Mouse (Mus musculus) heart, embryonic 10.5 days (tissue): ENCODE measurements around the gene Pld1. TPM values are rescaled to one million over a fixed set of nuclear protein-coding genes. Genes with fewer than 3 reads are reported as not detected.
A peak's percentile ranks its signal among the peaks of the same experiment; 100 is the strongest.

Experiments used
- DNase-seq: peaks from one replicate; pipeline ENCODE4 v3.0.0-alpha.2; 2017; ENCODE audit warnings: low spot score
- H3K27ac ChIP-seq: fragments of 300-500 bp; sonication (generic); 2 replicates; pipeline ENCODE4 v1.5.1; 2016; ENCODE audit warnings: mild to moderate bottlenecking
- H3K27me3 ChIP-seq: fragments of 300-500 bp; sonication (generic); 2 replicates; pipeline ENCODE4 v1.6.1; 2016; ENCODE audit warnings: mild to moderate bottlenecking; ENCODE audit not compliant: poor library complexity, insufficient read depth, severe bottlenecking
- H3K36me3 ChIP-seq: fragments of 300-500 bp; sonication (generic); 2 replicates; pipeline ENCODE4 v1.6.1; 2016; ENCODE audit warnings: mild to moderate bottlenecking, moderate library complexity
- H3K4me1 ChIP-seq: fragments of 300-500 bp; sonication (generic); 2 replicates; pipeline ENCODE4 v1.6.1; 2016; ENCODE audit warnings: mild to moderate bottlenecking
- H3K4me3 ChIP-seq: fragments of 300-500 bp; sonication (generic); 2 replicates; pipeline ENCODE4 v1.5.1; 2016; ENCODE audit warnings: mild to moderate bottlenecking, moderate library complexity
- H3K9me3 ChIP-seq: fragments of 300-500 bp; sonication (generic); 2 replicates; pipeline ENCODE4 v1.6.1; 2016; ENCODE audit warnings: mild to moderate bottlenecking, moderate library complexity
- WGBS: fragments of 180-500 bp; shearing (Covaris S2); methylation state at CpG from one replicate; pipeline ENCODE4 v1.1.7; 2016; 5-methylcytosine and 5-hydroxymethylcytosine counted together
- polyA plus RNA-seq: library from polyadenylated mRNA; unstranded; fragments of >200 nt; fragmentation: Nextera tagmentation; extraction: Ambion mirVana; gene quantifications from 2 replicates; pipeline ENCODE4 v1.2.1, GENCODE M21; 2016

Pld1 gene
- polyA plus RNA-seq, 1 experiment from 2014 or later = 5.7 TPM

DNA sequence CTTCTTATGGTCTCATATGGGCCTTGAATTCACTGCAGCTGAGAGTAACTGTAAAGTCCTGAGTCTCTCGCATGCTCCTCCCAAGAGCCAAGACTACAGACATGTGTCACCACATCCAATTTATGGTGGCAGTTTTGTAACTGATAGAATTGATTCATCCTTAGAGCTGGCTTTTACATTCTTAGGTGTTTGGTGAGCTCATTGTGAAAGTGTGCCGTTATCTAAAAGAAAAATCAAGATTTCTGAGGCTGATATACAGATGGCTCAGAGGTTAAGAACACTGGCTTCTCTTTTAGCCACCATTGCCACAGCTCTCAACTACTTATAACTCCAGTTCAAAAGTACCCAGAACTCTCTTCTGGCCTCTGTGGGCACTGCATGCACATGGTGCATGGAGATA, 12.2 kb downstream of the Pld1 start:
- no peak overlapping the region for H3K27ac ChIP-seq
- no peaks in the 10 kb centered on the region for H3K4me1 ChIP-seq
- H3K27me3 ChIP-seq = no peaks in the 10 kb centered on the region
- DNase-seq = no peak
- H3K9me3 ChIP-seq = no peaks in the 10 kb centered on the region
- WGBS = 86% methylated on average over 2 of the region's 2 CpGs
- H3K36me3 ChIP-seq = peaks cover 3% of the 10 kb centered on the region; the same call in 1 of the 2 replicates
- H3K4me3 ChIP-seq = no peak overlapping the region

- H3K4me1 ChIP-seq = no peaks in the 10 kb centered on the region
- no peak for DNase-seq
- no peaks in the 10 kb centered on the region for H3K9me3 ChIP-seq
- 75% methylated on average over 4 of the region's 4 CpGs for WGBS
- H3K4me3 ChIP-seq = no peak overlapping the region
- H3K36me3 ChIP-seq = peaks cover 7% of the 10 kb centered on the region; the same call in 1 of the 2 replicates
- no peak overlapping the region for H3K27ac ChIP-seq
- H3K27me3 ChIP-seq = no peaks in the 10 kb centered on the region
These were observed 13.2 kb downstream of the Pld1 start for GRCm38 (mm10) chr3:27951721-27952120.

- no peak overlapping the region for H3K4me3 ChIP-seq
- H3K9me3 ChIP-seq = no peaks in the 10 kb centered on the region
- no peak for DNase-seq
- H3K27me3 ChIP-seq = no peaks in the 10 kb centered on the region
- H3K27ac ChIP-seq = no peak overlapping the region
- WGBS = 70% methylated on average over 1 of the region's 1 CpGs
- H3K4me1 ChIP-seq = no peaks in the 10 kb centered on the region
- peaks cover 7% of the 10 kb centered on the region; the same call in 1 of the 2 replicates for H3K36me3 ChIP-seq
These were observed 17.5 kb downstream of the Pld1 start for GRCm38 (mm10) chr3:27956006-27956405.

- no peak for DNase-seq
- WGBS = 86% methylated on average over 6 of the region's 6 CpGs
- H3K9me3 ChIP-seq = no peaks in the 10 kb centered on the region
These were observed 20.7 kb downstream of the Pld1 start for GRCm38 (mm10) chr3:27959221-27959620.

GRCm38 (mm10) chr3:27961162-27961561, 22.7 kb downstream of the Pld1 start:
- Histone ChIP-seq H3K9me3 (no peaks in the 10 kb centered on the region), H3K4me3 (no peak overlapping the region), H3K36me3 (no peaks in the 10 kb centered on the region), H3K27me3 (no peaks in the 10 kb centered on the region), H3K4me1 (peaks cover 7% of the 10 kb centered on the region), H3K27ac (no peak overlapping the region)
- DNase-seq = no peak
- WGBS = 73% methylated on average over 3 of the region's 3 CpGs

More at GRCm38 (mm10) chr3:27959221-27959620, 20.7 kb downstream of the Pld1 start:
- no peaks in the 10 kb centered on the region for H3K27me3 ChIP-seq
- no peak overlapping the region for H3K4me3 ChIP-seq
- peaks cover 6% of the 10 kb centered on the region for H3K4me1 ChIP-seq
- H3K36me3 ChIP-seq = 0 out of 2 replicates have a peak, but pooled peaks cover 3% of the 10 kb centered on the region
- no peak overlapping the region for H3K27ac ChIP-seq

DNA sequence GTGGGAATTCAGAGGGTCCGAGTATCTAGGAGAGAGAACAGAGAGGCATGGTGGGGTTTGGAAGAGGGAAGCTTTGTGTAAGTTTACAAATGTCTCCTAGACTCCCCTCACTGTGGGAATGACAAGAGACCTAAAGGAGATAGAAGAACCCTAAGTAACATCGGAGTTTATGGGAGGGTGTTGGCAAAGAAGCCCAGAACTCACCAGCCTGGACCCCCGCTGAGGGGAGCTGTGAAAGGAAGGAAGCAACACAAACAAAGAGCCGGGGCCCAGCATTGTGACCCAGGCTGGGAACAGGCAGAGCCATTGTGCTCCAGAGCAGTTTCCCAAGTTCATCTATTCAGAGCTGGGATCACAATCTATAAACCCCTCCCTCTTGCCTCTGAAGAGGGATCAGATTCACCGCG, 25.3 kb downstream of the Pld1 start:
- Histone ChIP-seq H3K36me3 (no peaks in the 10 kb centered on the region), H3K4me1 (peaks cover 7% of the 10 kb centered on the region), H3K27ac (no peak overlapping the region; the same call in 1 of the 2 replicates), H3K4me3 (no peak overlapping the region), H3K9me3 (no peaks in the 10 kb centered on the region), H3K27me3 (no peaks in the 10 kb centered on the region)
- WGBS = 34% methylated on average over 6 of the region's 6 CpGs
- DNase-seq = no peak

DNA sequence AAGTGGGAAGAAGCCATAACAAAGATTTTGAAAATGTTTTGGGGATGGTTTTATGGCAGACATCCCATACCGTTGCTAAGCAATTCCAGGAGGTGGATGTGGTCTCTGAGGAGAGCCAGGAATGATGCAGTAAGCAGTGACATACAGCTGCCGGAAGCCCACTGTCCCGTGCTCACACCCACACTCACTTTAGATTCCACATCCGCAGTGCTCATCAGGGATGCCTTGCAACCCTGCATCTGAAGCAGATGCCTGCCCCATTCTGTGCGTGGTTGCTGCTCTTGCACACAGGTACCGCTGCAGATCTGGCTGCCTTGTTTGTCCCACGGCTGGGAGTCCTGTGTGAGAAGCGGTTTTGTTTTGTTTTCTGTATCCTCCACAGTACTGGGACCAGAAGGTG, 30.2 kb downstream of the Pld1 start:
- Histone ChIP-seq H3K27ac (no peak overlapping the region), H3K4me3 (no peak overlapping the region), H3K9me3 (no peaks in the 10 kb centered on the region), H3K4me1 (peaks cover 6% of the 10 kb centered on the region), H3K27me3 (no peaks in the 10 kb centered on the region), H3K36me3 (no peaks in the 10 kb centered on the region)
- DNase-seq = no peak
- 82% methylated on average over 8 of the region's 8 CpGs for WGBS

DNA sequence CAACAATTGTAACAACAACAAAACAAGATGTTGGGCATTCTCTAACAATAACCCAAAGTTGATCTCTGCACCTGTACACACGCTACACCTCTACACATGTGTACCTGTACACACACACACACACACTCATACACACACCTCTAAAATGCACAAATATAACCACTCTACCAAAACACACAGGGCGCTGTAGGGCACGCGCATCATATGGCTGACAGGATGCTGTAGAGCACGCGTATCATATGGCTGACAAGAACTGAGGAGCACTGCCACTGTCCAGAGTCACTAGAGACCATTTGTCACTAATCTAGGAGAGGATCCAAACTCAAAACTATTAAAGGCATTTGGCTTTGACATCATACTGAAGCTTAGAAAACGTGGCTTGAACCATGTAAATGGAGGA, 35.4 kb downstream of the Pld1 start:
- no peaks in the 10 kb centered on the region for H3K36me3 ChIP-seq
- H3K27me3 ChIP-seq = no peaks in the 10 kb centered on the region
- WGBS = 90% methylated on average over 7 of the region's 7 CpGs

GRCm38 (mm10) chr3:27974981-27975380, 36.5 kb downstream of the Pld1 start:
- Histone ChIP-seq H3K27me3 (no peaks in the 10 kb centered on the region), H3K27ac (no peak overlapping the region), H3K36me3 (no peaks in the 10 kb centered on the region), H3K4me1 (no peaks in the 10 kb centered on the region), H3K9me3 (no peaks in the 10 kb centered on the region), H3K4me3 (no peak overlapping the region)
- WGBS = 91% methylated on average over 3 of the region's 3 CpGs
- no peak for DNase-seq

More for the DNA sequence above, 35.4 kb downstream of the Pld1 start:
- DNase-seq = peak; percentile 56
- H3K9me3 ChIP-seq = no peaks in the 10 kb centered on the region
- H3K27ac ChIP-seq = no peak overlapping the region
- H3K4me1 ChIP-seq = no peaks in the 10 kb centered on the region
- H3K4me3 ChIP-seq = no peak overlapping the region

DNA sequence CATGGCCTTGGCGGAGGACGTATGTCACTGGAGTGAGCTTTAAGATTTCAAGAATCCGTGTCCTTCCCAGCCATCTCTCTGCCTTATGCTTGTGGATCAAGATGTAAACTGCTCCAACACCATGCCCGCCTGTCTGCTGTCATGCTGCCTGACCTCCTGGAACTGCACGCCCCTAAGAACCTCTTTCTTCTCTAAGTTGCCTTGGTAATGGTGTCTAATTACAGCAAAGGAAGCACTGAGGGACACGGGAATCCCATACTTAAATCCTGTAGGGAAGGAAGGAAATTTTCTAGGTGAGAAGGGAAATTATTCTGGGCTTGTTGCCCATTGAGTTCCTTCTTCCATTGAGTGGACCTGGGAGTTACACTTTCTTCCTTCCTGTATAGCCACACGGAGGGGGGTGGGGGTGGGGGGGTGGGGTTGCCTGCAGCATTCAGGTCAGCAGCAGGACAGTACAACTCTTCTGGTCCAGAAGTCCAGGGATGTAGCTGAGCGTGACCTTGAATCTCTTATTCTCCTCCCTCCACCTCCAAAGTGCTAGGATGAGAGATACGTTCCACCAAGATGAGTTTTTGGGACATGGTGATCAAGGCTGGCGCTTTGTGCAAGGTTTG, 38.5 kb downstream of the Pld1 start:
- DNase-seq = no peak
- H3K9me3 ChIP-seq = no peaks in the 10 kb centered on the region
- no peak overlapping the region for H3K4me3 ChIP-seq
- 76% methylated on average over 10 of the region's 10 CpGs for WGBS
- H3K4me1 ChIP-seq = no peaks in the 10 kb centered on the region
- H3K27me3 ChIP-seq = no peaks in the 10 kb centered on the region
- H3K27ac ChIP-seq = no peak overlapping the region
- H3K36me3 ChIP-seq = no peaks in the 10 kb centered on the region

DNA sequence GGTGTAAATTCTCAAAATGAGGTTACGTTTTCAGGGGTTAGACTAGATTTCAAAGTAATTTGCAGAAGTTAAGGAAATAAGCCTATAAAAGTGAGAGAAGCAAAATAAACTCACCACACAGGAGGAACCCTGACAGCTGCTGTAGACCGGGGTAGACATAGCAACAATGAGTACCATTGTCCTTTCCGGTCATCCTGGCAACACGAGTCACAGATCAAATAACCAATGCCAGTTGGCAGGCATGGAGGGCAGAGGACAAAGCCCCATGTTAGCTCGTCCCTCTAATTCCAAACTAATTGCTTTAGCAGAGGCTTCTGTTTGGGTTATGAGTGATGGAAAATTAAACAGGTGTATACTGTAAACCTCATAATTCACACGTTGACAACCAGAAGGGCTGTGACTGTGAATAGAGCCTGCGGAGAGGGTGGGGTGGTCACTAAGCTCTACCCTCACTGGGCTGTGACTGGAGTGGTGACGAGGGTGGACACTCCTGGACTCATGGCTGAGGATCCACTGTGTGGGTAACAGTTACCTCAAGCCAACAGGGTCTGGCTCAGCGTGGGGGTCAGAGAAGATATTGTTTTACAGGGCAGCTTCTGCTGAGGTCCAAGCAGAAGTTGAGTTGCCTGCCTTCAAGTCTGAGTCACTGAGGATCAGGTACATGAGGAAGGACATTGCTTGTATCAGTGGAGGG, 39.7 kb downstream of the Pld1 start:
- Histone ChIP-seq H3K27ac (no peak overlapping the region), H3K4me1 (no peaks in the 10 kb centered on the region), H3K27me3 (no peaks in the 10 kb centered on the region), H3K9me3 (no peaks in the 10 kb centered on the region), H3K4me3 (no peak overlapping the region), H3K36me3 (no peaks in the 10 kb centered on the region)
- DNase-seq = peak; percentile 33
- 83% methylated on average over 9 of the region's 9 CpGs for WGBS

GRCm38 (mm10) chr3:27981591-27981990, 43.1 kb downstream of the Pld1 start:
- Histone ChIP-seq H3K36me3 (no peaks in the 10 kb centered on the region), H3K4me1 (no peaks in the 10 kb centered on the region), H3K27me3 (no peaks in the 10 kb centered on the region), H3K9me3 (no peaks in the 10 kb centered on the region), H3K27ac (no peak overlapping the region), H3K4me3 (no peak overlapping the region)
- DNase-seq = no peak
- 64% methylated on average over 4 of the region's 4 CpGs for WGBS

- H3K4me1 ChIP-seq = no peaks in the 10 kb centered on the region; the same call in 1 of the 2 replicates
- no peak overlapping the region for H3K27ac ChIP-seq
- no peak overlapping the region for H3K4me3 ChIP-seq
- 35% methylated on average over 7 of the region's 7 CpGs for WGBS
- H3K9me3 ChIP-seq = no peaks in the 10 kb centered on the region
- H3K36me3 ChIP-seq = no peaks in the 10 kb centered on the region
- no peaks in the 10 kb centered on the region for H3K27me3 ChIP-seq
- peak; percentile 85 for DNase-seq
These were observed 44.0 kb downstream of the Pld1 start for GRCm38 (mm10) chr3:27982436-27983017.
